Comparison of ENCODE assay signal across 8 mouse cellular contexts in genomic region chr9:106821618-106822380, GRCm38 (mm10). TPM values are rescaled to one million over a fixed set of nuclear protein-coding genes. Genes with fewer than 3 reads are reported as not detected.
A peak's percentile ranks its signal among the peaks of the same experiment; 100 is the strongest.
DNase-seq lines count a peak whose midpoint lies in the region; ATAC-seq lines count a peak whose summit lies in the region.

Dcaf1 (plus strand) TSS chr9:106821874.

- H3K27me3 ChIP-seq in heart, embryonic 14.5 days (ENCODE audit: control insufficient read depth, insufficient read depth, low read length) = no peaks in the 10 kb centered on the region
- no peaks in the 10 kb centered on the region for H3K27me3 ChIP-seq in liver, embryonic 13.5 days
- H3K27me3 ChIP-seq in stomach, embryonic 16.5 days (ENCODE audit: control insufficient read depth, insufficient read depth, low read length) = no peaks in the 10 kb centered on the region

- peak; percentile 97 for DNase-seq in c-Kit-negative CD71-positive TER-119-positive erythroid progenitor cells, embryonic 14.5 days (ENCODE audit: low read depth, low spot score)
- DNase-seq in fibroblast of lung, adult 2 months (ENCODE audit: low read depth) = peak; percentile 97
- DNase-seq in kidney, postnatal 14 days = peak; percentile 97
- DNase-seq in liver, embryonic 13.5 days = peak; percentile 90
- peak; percentile 93 for DNase-seq in neural tube, embryonic 10.5 days (ENCODE audit: extremely low spot score, low spot score)

- H3K9ac ChIP-seq in heart, embryonic 14.5 days (ENCODE audit: low read length) = peak within 1 kb of the TSS; percentile 97
- H3K9ac ChIP-seq in liver, embryonic 13.5 days = peak within 1 kb of the TSS; percentile 96
- peak within 1 kb of the TSS; percentile 91 for H3K9ac ChIP-seq in stomach, embryonic 16.5 days (ENCODE audit: low read length)

- WGBS in heart, embryonic 14.5 days = under 1% methylated on average over 57 of the region's 71 CpGs
- WGBS in liver, embryonic 13.5 days (ENCODE audit: insufficient replicate concordance) = under 1% methylated on average over 63 of the region's 71 CpGs
- under 1% methylated on average over 66 of the region's 71 CpGs for WGBS in stomach, embryonic 16.5 days

- no peaks in the 10 kb centered on the region for H3K36me3 ChIP-seq in heart, embryonic 14.5 days (ENCODE audit: control insufficient read depth, insufficient read depth, low read length)
- H3K36me3 ChIP-seq in liver, embryonic 13.5 days = peaks cover 2% of the 10 kb centered on the region; the same call in 1 of the 2 replicates
- H3K36me3 ChIP-seq in stomach, embryonic 16.5 days (ENCODE audit: control insufficient read depth, insufficient read depth, low read length) = no peaks in the 10 kb centered on the region

- H3K9me3 ChIP-seq in heart, embryonic 14.5 days (ENCODE audit: control insufficient read depth, low read length) = no peaks in the 10 kb centered on the region
- H3K9me3 ChIP-seq in liver, embryonic 13.5 days (replicated peaks) = no peaks in the 10 kb centered on the region
- no peaks in the 10 kb centered on the region for H3K9me3 ChIP-seq in stomach, embryonic 16.5 days (replicated peaks; ENCODE audit: control insufficient read depth, low read length)

- H3K27ac ChIP-seq in heart, embryonic 14.5 days (replicated peaks in 1 of 2; ENCODE audit: control insufficient read depth in 1 of 2, insufficient read depth in 1 of 2, low read depth in 2 of 2, low read length in 2 of 2) = peak within 1 kb of the TSS; percentile 87 to 96
- peak within 1 kb of the TSS; percentile 93 for H3K27ac ChIP-seq in liver, embryonic 13.5 days
- H3K27ac ChIP-seq in stomach, embryonic 16.5 days (ENCODE audit: low read length) = peak within 1 kb of the TSS; percentile 89

- peak within 1 kb of the TSS; percentile 77 to 98 for H3K4me3 ChIP-seq in heart, embryonic 14.5 days (ENCODE audit: control insufficient read depth in 1 of 2, insufficient read depth in 1 of 2, low read depth in 1 of 2, low read length in 2 of 2)
- peak within 1 kb of the TSS; percentile 98 for H3K4me3 ChIP-seq in liver, embryonic 13.5 days (replicated peaks)
- H3K4me3 ChIP-seq in stomach, embryonic 16.5 days (replicated peaks; ENCODE audit: low read length) = peak within 1 kb of the TSS; percentile 73

- peak within 1 kb of the TSS; percentile 77 for H3K4me2 ChIP-seq in heart, embryonic 14.5 days (ENCODE audit: low read length)
- H3K4me2 ChIP-seq in liver, embryonic 13.5 days = peak within 1 kb of the TSS; percentile 77
- H3K4me2 ChIP-seq in stomach, embryonic 16.5 days (ENCODE audit: low read depth, low read length) = peak within 1 kb of the TSS; percentile 56

- 0 out of 4 replicates have a peak, but pooled peaks cover 0 to 3% of the 10 kb centered on the region in 2 experiments for H3K4me1 ChIP-seq in heart, embryonic 14.5 days (ENCODE audit: control insufficient read depth in 2 of 2, insufficient read depth in 2 of 2, low read length in 2 of 2)
- H3K4me1 ChIP-seq in liver, embryonic 13.5 days (replicated peaks) = peaks cover 29% of the 10 kb centered on the region
- H3K4me1 ChIP-seq in stomach, embryonic 16.5 days (ENCODE audit: control insufficient read depth, insufficient read depth, low read length) = 0 out of 2 replicates have a peak, but pooled peaks cover 4% of the 10 kb centered on the region

- ATAC-seq in CD4-positive, CD25-positive, alpha-beta regulatory T cell, adult 4 months = peak; percentile 89
- ATAC-seq in heart, embryonic 14.5 days (ENCODE audit: insufficient number of reproducible peaks, insufficient read depth, low FRiP score, low read depth) = peak; percentile 97
- peak; percentile 93 for ATAC-seq in liver, embryonic 13.5 days (ENCODE audit: low read depth)
- ATAC-seq in stomach, embryonic 16.5 days (ENCODE audit: insufficient read depth, low FRiP score) = peak; percentile 99

RNA-seq across cellular contexts. Expression of gene Dcaf1, which starts in this region (rescaled TPM):
- 10 to 100 TPM; 22.7 to 37.2 TPM for polyA plus RNA-seq in CD4-positive, CD25-positive, alpha-beta regulatory T cell, adult 4 months (2017; shearing (Covaris generic))
- polyA plus RNA-seq in heart, embryonic 14.5 days (2014; fragmentation: Nextera tagmentation; extraction: Ambion mirVana) = 20.8 and 22.4 TPM in 2 replicates
- 12.0 and 16.6 TPM in 2 replicates for polyA plus RNA-seq in liver, embryonic 13.5 days (2015; fragmentation: Nextera tagmentation; extraction: Ambion mirVana)
- 19.2 and 19.7 TPM in 2 replicates for polyA plus RNA-seq in stomach, embryonic 16.5 days (2015; fragmentation: Nextera tagmentation; extraction: Ambion mirVana)

Comparison
In these comparisons a context has a peak if more than half of its experiments do, and no peak if none do; other contexts are left out.
1. Peak in every context shown above with its lines: DNase-seq, ATAC-seq, H3K4me3 ChIP-seq and H3K27ac ChIP-seq.